Mouse (Mus musculus) forebrain, embryonic 16.5 days (tissue): ENCODE measurements around the gene Opn1sw. TPM values are rescaled to one million over a fixed set of nuclear protein-coding genes. Genes with fewer than 3 reads are reported as not detected.

Experiments used
- ATAC-seq: fragments of 200-750 bp; cut with Nextera tagmentation; 2 replicates; pipeline ENCODE4 v1.8.0; 2017; ENCODE audit warnings: mild to moderate bottlenecking, moderate library complexity
- H3K27ac ChIP-seq: fragments of 300-500 bp; sonication (generic); 2 replicates; pipeline ENCODE4 v1.5.1; 2014; ENCODE audit warnings: low read length, control low read depth
- H3K27me3 ChIP-seq: fragments of 300-500 bp; sonication (generic); replicated peaks from 2 replicates; pipeline ENCODE4 v1.6.1; 2014; ENCODE audit warnings: low read length; ENCODE audit not compliant: control insufficient read depth, insufficient read depth
- H3K36me3 ChIP-seq: fragments of 300-500 bp; sonication (generic); 2 replicates; pipeline ENCODE4 v1.6.1; 2014; ENCODE audit not compliant: control insufficient read depth, insufficient read depth
- H3K4me1 ChIP-seq: fragments of 300-500 bp; sonication (generic); replicated peaks from 2 replicates; pipeline ENCODE4 v1.6.1; 2014; ENCODE audit warnings: low read length; ENCODE audit not compliant: control insufficient read depth, insufficient read depth
- H3K4me2 ChIP-seq: fragments of 300-500 bp; sonication (generic); 2 replicates; pipeline ENCODE4 v1.6.1; 2014; ENCODE audit warnings: mild to moderate bottlenecking, low read length, control low read depth
- H3K4me3 ChIP-seq: fragments of 300-500 bp; sonication (generic); replicated peaks from 2 replicates; pipeline ENCODE4 v1.5.1; 2014; ENCODE audit warnings: mild to moderate bottlenecking, low read length, control low read depth
- H3K9ac ChIP-seq: fragments of 300-500 bp; sonication (generic); replicated peaks from 2 replicates; pipeline ENCODE4 v1.6.1; 2014; ENCODE audit warnings: low read depth, low read length, control low read depth
- H3K9me3 ChIP-seq: fragments of 300-500 bp; sonication (generic); 2 replicates; pipeline ENCODE4 v1.6.1; 2016; ENCODE audit warnings: low read length; ENCODE audit not compliant: control insufficient read depth
- WGBS: fragments of 180-500 bp; shearing (Covaris S2); extraction: QIAGEN DNeasy Blood & Tissue Kit; methylation state at CpG from one replicate; pipeline ENCODE4 v1.1.7; 2014; 5-methylcytosine and 5-hydroxymethylcytosine counted together
- polyA plus RNA-seq: library from polyadenylated mRNA; unstranded; fragments of >200 nt; fragmentation: Nextera tagmentation; extraction: Ambion mirVana; gene quantifications from 2 replicates; pipeline ENCODE4 v1.2.1, GENCODE M21; 2015

The Opn1sw gene
- polyA plus RNA-seq, 1 experiment from 2014 or later = 0.41 TPM

- Histone ChIP-seq H3K4me1 (peaks cover 34% of the 10 kb centered on the region), H3K27me3 (peaks cover 18% of the 10 kb centered on the region)
- WGBS = 12% methylated on average over 5 of the region's 5 CpGs
Observed at GRCm38 (mm10) chr6:29431473-29431872, 43.2 kb upstream of the Opn1sw start.

DNA sequence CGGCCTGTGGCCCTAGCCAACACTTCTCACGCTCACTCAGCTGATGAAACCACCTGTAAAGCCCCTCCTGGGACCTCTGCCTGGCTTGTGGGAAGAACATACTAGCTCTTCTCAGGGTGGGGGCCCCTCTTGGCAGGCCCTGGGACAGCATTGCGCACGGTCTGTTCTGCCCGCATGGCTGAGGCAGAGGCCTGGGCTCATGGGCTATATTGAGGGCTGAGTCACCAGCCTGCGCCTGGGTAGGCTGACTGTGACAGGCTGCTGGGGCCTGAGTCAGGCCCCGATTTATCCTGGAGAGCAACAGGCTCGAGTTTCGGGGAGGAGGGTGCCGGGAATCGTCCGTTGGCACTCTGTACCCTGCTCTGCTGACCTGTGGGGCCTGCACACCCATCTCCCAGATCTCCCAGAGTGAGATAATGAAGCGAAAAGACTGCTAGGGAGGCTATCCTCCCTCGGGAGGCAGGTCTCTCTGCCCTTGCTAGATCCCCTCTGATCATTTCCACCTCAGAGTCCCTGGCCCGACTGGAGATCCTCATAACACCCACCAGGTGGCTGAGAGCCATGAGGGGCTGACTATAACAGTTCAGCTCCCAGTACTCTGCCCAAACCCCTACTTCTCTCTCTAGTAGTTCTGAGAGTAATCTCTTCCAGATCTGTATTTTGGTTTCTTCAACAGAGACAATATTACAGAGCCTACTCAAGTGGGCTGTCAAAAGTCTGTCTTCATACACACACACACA is 42.6 kb upstream of the Opn1sw start:
- Histone ChIP-seq H3K9me3 (no peaks in the 10 kb centered on the region), H3K9ac (no peak overlapping the region), H3K4me3 (no peak overlapping the region), H3K27me3 (peaks cover 18% of the 10 kb centered on the region), H3K4me1 (peaks cover 27% of the 10 kb centered on the region), H3K4me2 (no peak overlapping the region), H3K27ac (no peak overlapping the region), H3K36me3 (no peaks in the 10 kb centered on the region)
- 49% methylated on average over 15 of the region's 15 CpGs for WGBS
- ATAC-seq = no peak

More at GRCm38 (mm10) chr6:29431473-29431872, 43.2 kb upstream of the Opn1sw start:
- no peak overlapping the region for H3K27ac ChIP-seq
- no peak overlapping the region for H3K4me3 ChIP-seq
- no peak for ATAC-seq
- H3K36me3 ChIP-seq = no peaks in the 10 kb centered on the region
- H3K9me3 ChIP-seq = no peaks in the 10 kb centered on the region
- no peak overlapping the region for H3K9ac ChIP-seq
- H3K4me2 ChIP-seq = no peak overlapping the region

GRCm38 (mm10) chr6:29428171-29428570 is 39.9 kb upstream of the Opn1sw start:
- no peaks in the 10 kb centered on the region for H3K9me3 ChIP-seq
- peaks cover 13% of the 10 kb centered on the region for H3K4me1 ChIP-seq
- H3K36me3 ChIP-seq = no peaks in the 10 kb centered on the region
- no peak for ATAC-seq
- no peak overlapping the region for H3K9ac ChIP-seq
- H3K27ac ChIP-seq = no peak overlapping the region
- no peak overlapping the region for H3K4me2 ChIP-seq
- 55% methylated on average over 4 of the region's 4 CpGs for WGBS
- H3K27me3 ChIP-seq = peaks cover 6% of the 10 kb centered on the region
- H3K4me3 ChIP-seq = no peak overlapping the region

GRCm38 (mm10) chr6:29426331-29426730 is 38.1 kb upstream of the Opn1sw start:
- Histone ChIP-seq H3K4me2 (no peak overlapping the region), H3K36me3 (no peaks in the 10 kb centered on the region), H3K4me1 (peaks cover 2% of the 10 kb centered on the region), H3K4me3 (no peak overlapping the region), H3K27me3 (no peaks in the 10 kb centered on the region), H3K9ac (no peak overlapping the region), H3K27ac (no peak overlapping the region), H3K9me3 (no peaks in the 10 kb centered on the region)
- no peak for ATAC-seq
- WGBS = 80% methylated on average over 6 of the region's 6 CpGs

DNA sequence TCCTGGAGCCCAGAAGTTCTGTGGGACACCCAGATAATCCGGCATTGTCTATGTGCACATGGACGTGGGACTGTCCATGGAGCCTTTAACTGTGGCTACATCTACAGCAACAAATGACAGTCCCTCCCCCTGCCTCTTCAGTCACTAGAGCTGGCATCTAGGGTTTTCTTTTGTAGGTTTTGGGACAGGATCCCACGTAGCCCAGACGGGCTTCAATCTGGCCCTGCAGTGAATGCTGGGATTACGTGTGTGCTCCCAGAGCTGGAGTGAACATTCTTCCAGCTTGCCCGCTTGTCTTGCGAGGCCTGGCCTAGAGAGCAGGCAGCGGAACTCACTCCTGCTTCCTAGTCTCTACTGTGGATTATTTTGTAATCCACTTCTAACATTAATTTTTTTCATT is 36.9 kb upstream of the Opn1sw start:
- Histone ChIP-seq H3K9ac (no peak overlapping the region), H3K27me3 (no peaks in the 10 kb centered on the region), H3K36me3 (no peaks in the 10 kb centered on the region), H3K9me3 (no peaks in the 10 kb centered on the region), H3K27ac (no peak overlapping the region), H3K4me1 (no peaks in the 10 kb centered on the region), H3K4me2 (no peak overlapping the region), H3K4me3 (no peak overlapping the region)
- ATAC-seq = no peak
- 78% methylated on average over 8 of the region's 8 CpGs for WGBS

GRCm38 (mm10) chr6:29420596-29420995 is 32.3 kb upstream of the Opn1sw start:
- H3K4me2 ChIP-seq = no peak overlapping the region
- 94% methylated on average over 2 of the region's 2 CpGs for WGBS
- no peak overlapping the region for H3K4me3 ChIP-seq
- no peak overlapping the region for H3K9ac ChIP-seq
- H3K27me3 ChIP-seq = no peaks in the 10 kb centered on the region
- H3K36me3 ChIP-seq = no peaks in the 10 kb centered on the region
- H3K27ac ChIP-seq = no peak overlapping the region
- no peaks in the 10 kb centered on the region for H3K9me3 ChIP-seq
- ATAC-seq = no peak
- no peaks in the 10 kb centered on the region for H3K4me1 ChIP-seq

DNA sequence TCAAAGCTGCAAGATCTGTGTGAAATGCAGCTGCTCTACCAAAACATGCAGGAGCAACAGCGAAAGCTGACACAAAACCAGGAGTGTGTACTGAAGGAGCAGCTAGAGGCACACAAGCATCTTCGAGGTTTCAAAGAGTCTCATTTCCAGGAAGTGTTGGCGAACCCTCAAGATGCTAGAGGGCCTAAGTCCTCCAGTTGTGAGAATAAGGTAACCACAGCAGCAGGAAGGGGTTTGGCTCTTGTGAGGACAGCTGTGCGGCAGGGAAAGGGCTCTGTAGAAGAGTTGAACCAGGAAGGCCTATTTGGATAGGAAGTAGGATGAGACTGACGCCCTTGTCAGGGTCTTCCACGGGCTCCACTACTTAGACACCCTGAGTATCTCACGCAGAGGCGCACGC is 27.2 kb upstream of the Opn1sw start:
- 85% methylated on average over 9 of the region's 9 CpGs for WGBS
- H3K4me3 ChIP-seq = no peak overlapping the region
- H3K4me1 ChIP-seq = no peaks in the 10 kb centered on the region
- ATAC-seq = no peak
- H3K9me3 ChIP-seq = no peaks in the 10 kb centered on the region
- no peak overlapping the region for H3K4me2 ChIP-seq
- H3K36me3 ChIP-seq = peaks cover 6% of the 10 kb centered on the region
- H3K27ac ChIP-seq = no peak overlapping the region
- H3K27me3 ChIP-seq = no peaks in the 10 kb centered on the region
- no peak overlapping the region for H3K9ac ChIP-seq

GRCm38 (mm10) chr6:29406412-29406811 is 18.1 kb upstream of the Opn1sw start:
- H3K4me2 ChIP-seq = no peak overlapping the region
- 72% methylated on average over 6 of the region's 6 CpGs for WGBS
- H3K9me3 ChIP-seq = no peaks in the 10 kb centered on the region
- ATAC-seq = no peak
- no peak overlapping the region for H3K9ac ChIP-seq
- no peak overlapping the region for H3K27ac ChIP-seq
- peaks cover 6% of the 10 kb centered on the region for H3K36me3 ChIP-seq
- peaks cover 3% of the 10 kb centered on the region for H3K4me1 ChIP-seq
- no peak overlapping the region for H3K4me3 ChIP-seq
- no peaks in the 10 kb centered on the region; the same call in 1 of the 2 replicates for H3K27me3 ChIP-seq

GRCm38 (mm10) chr6:29402693-29403342 is 14.6 kb upstream of the Opn1sw start:
- Histone ChIP-seq H3K27me3 (no peaks in the 10 kb centered on the region; the same call in 1 of the 2 replicates), H3K9me3 (no peaks in the 10 kb centered on the region), H3K4me2 (no peak overlapping the region), H3K4me1 (peaks cover 4% of the 10 kb centered on the region), H3K36me3 (peaks cover 2% of the 10 kb centered on the region; the same call in 1 of the 2 replicates), H3K4me3 (no peak overlapping the region), H3K9ac (no peak overlapping the region), H3K27ac (no peak overlapping the region)
- WGBS = 8% methylated on average over 34 of the region's 34 CpGs
- no peak for ATAC-seq
